Mouse (Mus musculus) intestine, embryonic 16.5 days (tissue): Measurements from ENCODE around the gene Iscu. TPM values are rescaled to one million over a fixed set of nuclear protein-coding genes. Genes with fewer than 3 reads are reported as not detected.
"Not testable (repeated sequence)": the region's sequence is repeated elsewhere in the genome, so short reads cannot be mapped to it uniquely, and the experiment has no call there.

Experiments
- ATAC-seq: fragments of 200-750 bp; cut with Nextera tagmentation; 2 replicates; pipeline ENCODE4 v1.8.0; 2017; ENCODE audit warnings: moderate TSS enrichment, moderate library complexity
- H3K27ac ChIP-seq: fragments of 300-500 bp; sonication (generic); 2 replicates; pipeline ENCODE4 v1.5.1; 2014; ENCODE audit warnings: mild to moderate bottlenecking, low read length
- H3K27me3 ChIP-seq: fragments of 300-500 bp; sonication (generic); replicated peaks from 2 replicates; pipeline ENCODE4 v1.6.1; 2014; ENCODE audit warnings: low read length, control low read depth, mixed read lengths; ENCODE audit not compliant: control insufficient read depth, insufficient read depth
- H3K36me3 ChIP-seq: fragments of 300-500 bp; sonication (generic); 2 replicates; pipeline ENCODE4 v1.6.1; 2014; ENCODE audit warnings: low read length, control low read depth; ENCODE audit not compliant: control insufficient read depth, insufficient read depth
- H3K4me1 ChIP-seq: fragments of 300-500 bp; sonication (generic); 2 replicates; pipeline ENCODE4 v1.6.1; 2014; ENCODE audit warnings: low read length, control low read depth, mixed read lengths; ENCODE audit not compliant: control insufficient read depth, insufficient read depth
- H3K4me2 ChIP-seq: fragments of 300-500 bp; sonication (generic); 2 replicates; pipeline ENCODE4 v1.6.1; 2014; ENCODE audit warnings: low read depth, low read length, control low read depth
- H3K4me3 ChIP-seq: fragments of 300-500 bp; sonication (generic); 2 replicates; pipeline ENCODE4 v1.5.1; 2014; ENCODE audit warnings: mild to moderate bottlenecking, low read length
- H3K9ac ChIP-seq: fragments of 300-500 bp; sonication (generic); 2 replicates; pipeline ENCODE4 v1.6.1; 2014; ENCODE audit warnings: low read depth, low read length
- H3K9me3 ChIP-seq: fragments of 300-500 bp; sonication (generic); 2 replicates; pipeline ENCODE4 v1.6.1; 2016; ENCODE audit warnings: low read length, control low read depth; ENCODE audit not compliant: control insufficient read depth
- WGBS: fragments of 180-500 bp; shearing (Covaris S2); extraction: QIAGEN DNeasy Blood & Tissue Kit; methylation state at CpG from one replicate; pipeline ENCODE4 v1.1.7; 2014; 5-methylcytosine and 5-hydroxymethylcytosine counted together
- polyA plus RNA-seq: library from polyadenylated mRNA; unstranded; fragments of >200 nt; fragmentation: Nextera tagmentation; extraction: Ambion mirVana; gene quantifications from 2 replicates; pipeline ENCODE4 v1.2.1, GENCODE M21; 2015

Gene Iscu
- polyA plus RNA-seq, 1 experiment from 2014 or later: 114 TPM

GRCm38 (mm10) chr5:113772905-113773519 is 464 bp downstream of the Iscu start:
- no peaks in the 10 kb centered on the region for H3K27me3 ChIP-seq
- H3K4me1 ChIP-seq: peaks cover 22% of the 10 kb centered on the region
- H3K27ac ChIP-seq: no peak overlapping the region
- ATAC-seq: peak; percentile 43
- WGBS: 1% methylated on average over 35 of the region's 38 CpGs
- H3K4me2 ChIP-seq: peak overlapping the region; percentile 81
- peak overlapping the region; percentile 78 for H3K9ac ChIP-seq
- no peaks in the 10 kb centered on the region for H3K9me3 ChIP-seq
- peak overlapping the region; percentile 99 for H3K4me3 ChIP-seq
- peaks cover 17% of the 10 kb centered on the region for H3K36me3 ChIP-seq

- 2% methylated on average over 7 of the region's 7 CpGs for WGBS
- no peaks in the 10 kb centered on the region for H3K27me3 ChIP-seq
- peaks cover 17% of the 10 kb centered on the region for H3K36me3 ChIP-seq
- ATAC-seq: no peak
- no peak overlapping the region for H3K27ac ChIP-seq
- H3K9me3 ChIP-seq: no peaks in the 10 kb centered on the region
- peaks cover 22% of the 10 kb centered on the region for H3K4me1 ChIP-seq
- H3K9ac ChIP-seq: peak overlapping the region; percentile 78
- peak overlapping the region; percentile 99 for H3K4me3 ChIP-seq
- H3K4me2 ChIP-seq: peak overlapping the region; percentile 81
These were observed 1.1 kb downstream of the Iscu start for GRCm38 (mm10) chr5:113773664-113774063.

GRCm38 (mm10) chr5:113775585-113775984 is 3.0 kb downstream of the Iscu start:
- 92% methylated on average over 10 of the region's 10 CpGs for WGBS
- no peak overlapping the region for H3K4me2 ChIP-seq
- no peaks in the 10 kb centered on the region for H3K27me3 ChIP-seq
- no peak overlapping the region for H3K27ac ChIP-seq
- ATAC-seq: no peak
- H3K9me3 ChIP-seq: no peaks in the 10 kb centered on the region
- H3K36me3 ChIP-seq: peaks cover 17% of the 10 kb centered on the region
- peaks cover 11% of the 10 kb centered on the region for H3K4me1 ChIP-seq
- H3K4me3 ChIP-seq: no peak overlapping the region
- no peak overlapping the region for H3K9ac ChIP-seq

- no peak overlapping the region for H3K27ac ChIP-seq
- H3K9ac ChIP-seq: no peak overlapping the region
- no peak for ATAC-seq
- H3K36me3 ChIP-seq: peaks cover 17% of the 10 kb centered on the region
- H3K4me3 ChIP-seq: no peak overlapping the region
- no peaks in the 10 kb centered on the region for H3K9me3 ChIP-seq
- no peak overlapping the region for H3K4me2 ChIP-seq
- no peaks in the 10 kb centered on the region for H3K27me3 ChIP-seq
- H3K4me1 ChIP-seq: peaks cover 11% of the 10 kb centered on the region
- 88% methylated on average over 15 of the region's 15 CpGs for WGBS
These were observed 3.8 kb downstream of the Iscu start for GRCm38 (mm10) chr5:113776128-113776895.

GRCm38 (mm10) chr5:113776896-113777226 is 4.3 kb downstream of the Iscu start:
- Histone ChIP-seq H3K36me3 (peaks cover 17% of the 10 kb centered on the region), H3K9me3 (no peaks in the 10 kb centered on the region), H3K4me2 (no peak overlapping the region), H3K27me3 (no peaks in the 10 kb centered on the region), H3K27ac (no peak overlapping the region), H3K9ac (no peak overlapping the region), H3K4me1 (peaks cover 11% of the 10 kb centered on the region), H3K4me3 (no peak overlapping the region)
- ATAC-seq: no peak
- 88% methylated on average over 8 of the region's 8 CpGs for WGBS

- not testable (repeated sequence) for H3K9me3 ChIP-seq, H3K9ac ChIP-seq, H3K27ac ChIP-seq, ATAC-seq, H3K27me3 ChIP-seq, H3K4me2 ChIP-seq, H3K4me3 ChIP-seq
- 86% methylated on average over 8 of the region's 8 CpGs for WGBS
- Histone ChIP-seq H3K36me3 (peaks cover 17% of the 10 kb centered on the region), H3K4me1 (peaks cover 11% of the 10 kb centered on the region)
These were observed 5.2 kb downstream of the Iscu start for GRCm38 (mm10) chr5:113777728-113778127.

GRCm38 (mm10) chr5:113779569-113779968 is 7.0 kb downstream of the Iscu start:
- WGBS: 80% methylated on average over 5 of the region's 5 CpGs

GRCm38 (mm10) chr5:113780082-113780752 is 7.7 kb downstream of the Iscu start:
- H3K36me3 ChIP-seq: peaks cover 12% of the 10 kb centered on the region
- H3K9me3 ChIP-seq: no peaks in the 10 kb centered on the region
- H3K4me1 ChIP-seq: peaks cover 6% of the 10 kb centered on the region
- H3K27me3 ChIP-seq: no peaks in the 10 kb centered on the region
- H3K4me3 ChIP-seq: no peak overlapping the region
- no peak for ATAC-seq
- 94% methylated on average over 3 of the region's 3 CpGs for WGBS
- H3K9ac ChIP-seq: no peak overlapping the region
- no peak overlapping the region for H3K4me2 ChIP-seq
- H3K27ac ChIP-seq: no peak overlapping the region

More at GRCm38 (mm10) chr5:113779569-113779968, 7.0 kb downstream of the Iscu start:
- Histone ChIP-seq H3K4me1 (peaks cover 6% of the 10 kb centered on the region), H3K9ac (no peak overlapping the region), H3K27ac (no peak overlapping the region), H3K4me2 (no peak overlapping the region), H3K36me3 (peaks cover 17% of the 10 kb centered on the region), H3K4me3 (no peak overlapping the region), H3K27me3 (no peaks in the 10 kb centered on the region), H3K9me3 (no peaks in the 10 kb centered on the region)
- no peak for ATAC-seq

GRCm38 (mm10) chr5:113780763-113781162 is 8.2 kb downstream of the Iscu start:
- H3K27ac ChIP-seq: no peak overlapping the region
- peaks cover 8% of the 10 kb centered on the region for H3K36me3 ChIP-seq
- WGBS: 86% methylated on average over 5 of the region's 5 CpGs
- no peak overlapping the region for H3K4me2 ChIP-seq
- H3K4me1 ChIP-seq: peaks cover 6% of the 10 kb centered on the region
- no peak for ATAC-seq
- H3K9me3 ChIP-seq: no peaks in the 10 kb centered on the region
- H3K9ac ChIP-seq: no peak overlapping the region
- no peak overlapping the region for H3K4me3 ChIP-seq
- H3K27me3 ChIP-seq: no peaks in the 10 kb centered on the region
